Mouse (Mus musculus): Measurements from ENCODE around the gene Stx17. TPM values are rescaled to one million over a fixed set of nuclear protein-coding genes. Genes with fewer than 3 reads are reported as not detected.

Gene Stx17
- polyA plus RNA-seq, 1 experiment = 9.8 TPM

GRCm38 (mm10) chr4:48163851-48164250 lies 39.1 kb downstream of the Stx17 start:
- DNase-seq (ENCODE audit: low read depth) = no peak

- DNase-seq (ENCODE audit: low read depth) = no peak
These were observed 51.0 kb downstream of the Stx17 start for GRCm38 (mm10) chr4:48175666-48176065.

- DNase-seq (ENCODE audit: low read depth) = no peak
These were observed 56.2 kb downstream of the Stx17 start for GRCm38 (mm10) chr4:48180922-48181321.

GRCm38 (mm10) chr4:48181366-48181765 lies 56.7 kb downstream of the Stx17 start:
- no peak for DNase-seq (ENCODE audit: low read depth)

- DNase-seq (ENCODE audit: low read depth) = no peak
These were observed 57.5 kb downstream of the Stx17 start for GRCm38 (mm10) chr4:48182115-48182806.

- no peak for DNase-seq (ENCODE audit: low read depth)
These were observed 73.2 kb downstream of the Stx17 start for GRCm38 (mm10) chr4:48197925-48198324.

- DNase-seq (ENCODE audit: low read depth) = no peak
These were observed 73.7 kb downstream of the Stx17 start for GRCm38 (mm10) chr4:48198447-48198846.

- DNase-seq (ENCODE audit: low read depth) = no peak
These were observed 78.8 kb downstream of the Stx17 start for GRCm38 (mm10) chr4:48203564-48203963.

GRCm38 (mm10) chr4:48225173-48225572 lies 100.5 kb downstream of the Stx17 start:
- DNase-seq (ENCODE audit: low read depth) = no peak

GRCm38 (mm10) chr4:48225604-48226003 lies 100.9 kb downstream of the Stx17 start:
- no peak for DNase-seq (ENCODE audit: low read depth)

- no peak for DNase-seq (ENCODE audit: low read depth)
These were observed 102.1 kb downstream of the Stx17 start for GRCm38 (mm10) chr4:48226800-48227199.

Other genes starting within 250 kb of the Stx17 start
- 0.92 and 1.1 TPM in 2 replicates for gene Nr4a3, start 79.8 kb upstream of the Stx17 start, polyA plus RNA-seq (2012; rRNA removed)
- 21.6 and 23.0 TPM in 2 replicates for gene Erp44, start 154.6 kb downstream of the Stx17 start, polyA plus RNA-seq (2012; rRNA removed)
- 4.5 and 5.3 TPM in 2 replicates for gene Invs, start 154.8 kb downstream of the Stx17 start, polyA plus RNA-seq (2012; rRNA removed)

Data from gonadal fat pad, adult 2 months (tissue).